Mouse (Mus musculus) layer of hippocampus, adult 9-10 months (tissue): ENCODE results near the gene Rev1.

ENCODE experiments used
- DNase-seq: peaks from one replicate; pipeline ENCODE4 v3.0.0; 2022; ENCODE audit warnings: low spot score

The Rev1 gene

GRCm38 (mm10) chr1:38129501-38130267 is at the start of gene Rev1:
Gene Rev1, minus strand, starts transcription at chr1:38129801.
- peak; percentile 75 for DNase-seq

- no peak for DNase-seq
Observed at GRCm38 (mm10) chr1:38178929-38179328, 49.3 kb upstream of the Rev1 start.

GRCm38 (mm10) chr1:38176077-38176476 is 46.5 kb upstream of the Rev1 start:
- no peak for DNase-seq

- DNase-seq = no peak
Observed at GRCm38 (mm10) chr1:38171874-38172273, 42.3 kb upstream of the Rev1 start.

GRCm38 (mm10) chr1:38165696-38166095 is 36.1 kb upstream of the Rev1 start:
- DNase-seq = no peak

GRCm38 (mm10) chr1:38150086-38150485 is 20.5 kb upstream of the Rev1 start:
- DNase-seq = no peak

- DNase-seq = no peak
Observed at GRCm38 (mm10) chr1:38146008-38146407, 16.4 kb upstream of the Rev1 start.

- DNase-seq = no peak
Observed at GRCm38 (mm10) chr1:38141371-38141770, 11.8 kb upstream of the Rev1 start.

- no peak for DNase-seq
Observed at GRCm38 (mm10) chr1:38140911-38141310, 11.3 kb upstream of the Rev1 start.

- no peak for DNase-seq
Observed at GRCm38 (mm10) chr1:38139396-38139795, 9.8 kb upstream of the Rev1 start.

GRCm38 (mm10) chr1:38132942-38133341 is 3.3 kb upstream of the Rev1 start:
- DNase-seq = no peak

GRCm38 (mm10) chr1:38130715-38131483 is 1.3 kb upstream of the Rev1 start:
- DNase-seq = no peak

- no peak for DNase-seq
Observed at GRCm38 (mm10) chr1:38128919-38129436, 623 bp downstream of the Rev1 start.

- DNase-seq = no peak
Observed at GRCm38 (mm10) chr1:38127036-38127435, 2.6 kb downstream of the Rev1 start.

- DNase-seq = no peak
Observed at GRCm38 (mm10) chr1:38126426-38126825, 3.2 kb downstream of the Rev1 start.

- no peak for DNase-seq
Observed at GRCm38 (mm10) chr1:38124261-38124660, 5.3 kb downstream of the Rev1 start.

- no peak for DNase-seq
Observed at GRCm38 (mm10) chr1:38120877-38121276, 8.7 kb downstream of the Rev1 start.

GRCm38 (mm10) chr1:38118624-38119023 is 11.0 kb downstream of the Rev1 start:
- no peak for DNase-seq

GRCm38 (mm10) chr1:38109786-38110185 is 19.8 kb downstream of the Rev1 start:
- no peak for DNase-seq

GRCm38 (mm10) chr1:38103813-38104212 is 25.8 kb downstream of the Rev1 start:
- no peak for DNase-seq

- no peak for DNase-seq
Observed at GRCm38 (mm10) chr1:38103214-38103613, 26.4 kb downstream of the Rev1 start.

- DNase-seq = no peak
Observed at GRCm38 (mm10) chr1:38081316-38081715, 48.3 kb downstream of the Rev1 start.

GRCm38 (mm10) chr1:38071326-38071725 is 58.3 kb downstream of the Rev1 start:
- DNase-seq = no peak
